Mouse (Mus musculus) ES-E14 (cell line): ENCODE results near the gene 5330417H12Rik.

Experiments
- CHD2 ChIP-seq: IDR thresholded peaks from 2 replicates; pipeline ENCODE4 v1.6.1; 2014; ENCODE audit warnings: mild to moderate bottlenecking, low read depth, low read length, inconsistent platforms
- ZNF384 ChIP-seq: IDR thresholded peaks from 2 replicates; pipeline ENCODE4 v1.6.1; 2012; ENCODE audit warnings: low read depth, low read length, inconsistent platforms

- no peak for TF ChIP-seq ZNF384
- TF ChIP-seq CHD2, result no peak
These were observed 32.3 kb downstream of the 5330417H12Rik start for GRCm38 (mm10) chr7:107592641-107593040.
